Mouse (Mus musculus) intestine, postnatal 0 days (tissue): ENCODE data around the gene Olfr479. TPM values are rescaled to one million over a fixed set of nuclear protein-coding genes. Genes with fewer than 3 reads are reported as not detected.
"Not testable (repeated sequence)": the region's sequence is repeated elsewhere in the genome, so short reads cannot be mapped to it uniquely, and the experiment has no call there.

Experiments
- ATAC-seq: fragments of 200-750 bp; cut with Nextera tagmentation; 2 replicates; pipeline ENCODE4 v1.8.0; 2017; ENCODE audit warnings: mild to moderate bottlenecking, moderate TSS enrichment, moderate library complexity
- H3K27ac ChIP-seq: fragments of 300-500 bp; sonication (generic); 2 replicates; pipeline ENCODE4 v1.5.1; 2014; ENCODE audit warnings: mild to moderate bottlenecking, low read depth, low read length, moderate library complexity
- H3K27me3 ChIP-seq: fragments of 300-500 bp; sonication (generic); replicated peaks from 2 replicates; pipeline ENCODE4 v1.6.1; 2014; ENCODE audit warnings: low read length, mixed read lengths; ENCODE audit not compliant: control insufficient read depth, insufficient read depth
- H3K36me3 ChIP-seq: fragments of 300-500 bp; sonication (generic); 2 replicates; pipeline ENCODE4 v1.6.1; 2014; ENCODE audit warnings: mild to moderate bottlenecking, moderate library complexity; ENCODE audit not compliant: control insufficient read depth, insufficient read depth
- H3K4me1 ChIP-seq: fragments of 300-500 bp; sonication (generic); replicated peaks from 2 replicates; pipeline ENCODE4 v1.6.1; 2014; ENCODE audit warnings: antibody characterized with exemption, low read length, mixed read lengths; ENCODE audit not compliant: control insufficient read depth, insufficient read depth
- H3K4me2 ChIP-seq: fragments of 300-500 bp; sonication (generic); replicated peaks from 2 replicates; pipeline ENCODE4 v1.6.1; 2014; ENCODE audit warnings: low read depth, mild to moderate bottlenecking, moderate library complexity
- H3K4me3 ChIP-seq: fragments of 300-500 bp; sonication (generic); 2 replicates; pipeline ENCODE4 v1.5.1; 2014; ENCODE audit warnings: low read depth, low read length
- H3K9ac ChIP-seq: fragments of 300-500 bp; sonication (generic); 2 replicates; pipeline ENCODE4 v1.6.1; 2014; ENCODE audit warnings: mild to moderate bottlenecking, low read depth, low read length
- H3K9me3 ChIP-seq: fragments of 300-500 bp; sonication (generic); 2 replicates; pipeline ENCODE4 v1.6.1; 2016; ENCODE audit warnings: mixed run types; ENCODE audit not compliant: control insufficient read depth
- CTCF ChIP-seq: sonication (generic); IDR thresholded peaks from 2 replicates; pipeline ENCODE4 v1.5.1; 2016; ENCODE audit warnings: low read depth, mild to moderate bottlenecking, control low read depth, antibody characterized with exemption, moderate library complexity
- WGBS: fragments of 180-500 bp; shearing (Covaris S2); extraction: QIAGEN DNeasy Blood & Tissue Kit; methylation state at CpG from one replicate; pipeline ENCODE4 v1.1.7; 2014; 5-methylcytosine and 5-hydroxymethylcytosine counted together
- polyA plus RNA-seq: library from polyadenylated mRNA; unstranded; fragments of >200 nt; fragmentation: Nextera tagmentation; extraction: Ambion mirVana; gene quantifications from 2 replicates; pipeline ENCODE4 v1.2.1, GENCODE M21; 2015

Olfr479 gene
- polyA plus RNA-seq, result not detected in 2 replicates

- Histone ChIP-seq H3K4me2 (no peak within 1 kb of the TSS), H3K27me3 (no peaks in the 10 kb centered on the region), H3K4me3 (no peak within 1 kb of the TSS), H3K27ac (no peak within 1 kb of the TSS), H3K36me3 (no peaks in the 10 kb centered on the region), H3K9ac (no peak within 1 kb of the TSS), H3K9me3 (no peaks in the 10 kb centered on the region), H3K4me1 (no peaks in the 10 kb centered on the region)
- 82% methylated on average over 2 of the region's 2 CpGs for WGBS
- TF ChIP-seq CTCF, result no peak
- ATAC-seq, result no peak
Measured at GRCm38 (mm10) chr7:108050393-108050792, at the start of gene Olfr479. Olfr479 (plus strand) TSS chr7:108050693.

GRCm38 (mm10) chr7:108014256-108014655 is 36.2 kb upstream of the Olfr479 start:
- ATAC-seq, result not testable (repeated sequence)

GRCm38 (mm10) chr7:108033889-108034288 is 16.6 kb upstream of the Olfr479 start, which contains the start of gene Olfr478:
Olfr478 (minus strand) TSS chr7:108033989.
- no peaks in the 10 kb centered on the region for H3K27me3 ChIP-seq
- no peak within 1 kb of the TSS for H3K9ac ChIP-seq
- H3K4me1 ChIP-seq, result no peaks in the 10 kb centered on the region
- H3K4me2 ChIP-seq, result no peak within 1 kb of the TSS
- WGBS, result 79% methylated on average over 3 of the region's 3 CpGs
- H3K4me3 ChIP-seq, result no peak within 1 kb of the TSS
- ATAC-seq, result no peak
- no peaks in the 10 kb centered on the region for H3K36me3 ChIP-seq
- no peak within 1 kb of the TSS for H3K27ac ChIP-seq
- no peak for TF ChIP-seq CTCF
- H3K9me3 ChIP-seq, result no peaks in the 10 kb centered on the region

More at GRCm38 (mm10) chr7:108014256-108014655, 36.2 kb upstream of the Olfr479 start:
- H3K9me3 ChIP-seq, H3K27ac ChIP-seq, H3K9ac ChIP-seq, H3K4me3 ChIP-seq, H3K36me3 ChIP-seq, H3K4me1 ChIP-seq, H3K27me3 ChIP-seq, H3K4me2 ChIP-seq: not testable (repeated sequence)

- H3K9ac ChIP-seq, result no peak within 1 kb of the TSS
- no peak for TF ChIP-seq CTCF
- 76% methylated on average over 1 of the region's 1 CpGs for WGBS
Measured at GRCm38 (mm10) chr7:108067246-108067645, 16.8 kb downstream of the Olfr479 start, which contains the start of gene Olfr480. Olfr480 (minus strand) TSS chr7:108067346.

GRCm38 (mm10) chr7:108079555-108079954 is 29.1 kb downstream of the Olfr479 start, which contains the start of gene Olfr481:
Olfr481 (plus strand) TSS chr7:108079855.
- Histone ChIP-seq H3K27me3 (no peaks in the 10 kb centered on the region), H3K36me3 (no peaks in the 10 kb centered on the region), H3K4me3 (no peak within 1 kb of the TSS), H3K9me3 (no peaks in the 10 kb centered on the region), H3K9ac (no peak within 1 kb of the TSS), H3K4me2 (no peak within 1 kb of the TSS), H3K4me1 (no peaks in the 10 kb centered on the region), H3K27ac (no peak within 1 kb of the TSS)
- ATAC-seq, result no peak
- no peak for TF ChIP-seq CTCF

More at GRCm38 (mm10) chr7:108067246-108067645, 16.8 kb downstream of the Olfr479 start, which contains the start of gene Olfr480:
- Histone ChIP-seq H3K27ac (no peak within 1 kb of the TSS), H3K9me3 (no peaks in the 10 kb centered on the region), H3K4me2 (no peak within 1 kb of the TSS), H3K27me3 (no peaks in the 10 kb centered on the region), H3K4me1 (no peaks in the 10 kb centered on the region), H3K36me3 (no peaks in the 10 kb centered on the region), H3K4me3 (no peak within 1 kb of the TSS)
- ATAC-seq, result no peak

GRCm38 (mm10) chr7:108097486-108097885 is 47.0 kb downstream of the Olfr479 start, which contains the start of gene Olfr482:
Olfr482 (minus strand) TSS chr7:108097586.
- Histone ChIP-seq H3K4me1 (no peaks in the 10 kb centered on the region), H3K9me3 (no peaks in the 10 kb centered on the region), H3K27ac (no peak within 1 kb of the TSS), H3K9ac (no peak within 1 kb of the TSS), H3K27me3 (no peaks in the 10 kb centered on the region), H3K4me3 (no peak within 1 kb of the TSS), H3K4me2 (no peak within 1 kb of the TSS), H3K36me3 (no peaks in the 10 kb centered on the region)
- TF ChIP-seq CTCF, result no peak
- no peak for ATAC-seq
- WGBS, result 42% methylated on average over 1 of the region's 1 CpGs

GRCm38 (mm10) chr7:108100549-108100948 is 50.1 kb downstream of the Olfr479 start, which contains the start of gene Olfr483:
Olfr483 (plus strand) TSS chr7:108100849.
- Histone ChIP-seq H3K27me3 (no peaks in the 10 kb centered on the region), H3K36me3 (no peaks in the 10 kb centered on the region), H3K4me1 (no peaks in the 10 kb centered on the region), H3K9me3 (no peaks in the 10 kb centered on the region), H3K9ac (no peak within 1 kb of the TSS), H3K4me3 (no peak within 1 kb of the TSS), H3K27ac (no peak within 1 kb of the TSS), H3K4me2 (no peak within 1 kb of the TSS)
- WGBS, result 82% methylated on average over 1 of the region's 1 CpGs
- ATAC-seq, result no peak
- no peak for TF ChIP-seq CTCF

Other genes starting within 250 kb of the Olfr479 start
- gene Ovch2, start 249.5 kb upstream of the Olfr479 start, polyA plus RNA-seq, result not detected in 2 replicates
- not detected in 2 replicates for gene Olfr467, start 238.4 kb upstream of the Olfr479 start, polyA plus RNA-seq
- not detected in 2 replicates for gene Olfr469, start 225.2 kb upstream of the Olfr479 start, polyA plus RNA-seq
- gene Olfr470, start 203.2 kb upstream of the Olfr479 start, polyA plus RNA-seq, result not detected in 2 replicates
- gene Olfr472, start 152.8 kb upstream of the Olfr479 start, polyA plus RNA-seq, result not detected in 2 replicates
- gene Olfr473, start 120.2 kb upstream of the Olfr479 start, polyA plus RNA-seq, result not detected in 2 replicates
- not detected in 2 replicates for gene Olfr474, start 96.0 kb upstream of the Olfr479 start, polyA plus RNA-seq
- not detected in 2 replicates for gene Olfr476, start 85.9 kb upstream of the Olfr479 start, polyA plus RNA-seq
- gene Olfr477, start 64.0 kb upstream of the Olfr479 start, polyA plus RNA-seq, result not detected in 2 replicates
- not detected in 2 replicates for gene Olfr478, start 16.7 kb upstream of the Olfr479 start, polyA plus RNA-seq
- gene Olfr480, start 16.7 kb downstream of the Olfr479 start, polyA plus RNA-seq, result not detected in 2 replicates
- gene Olfr481, start 29.2 kb downstream of the Olfr479 start, polyA plus RNA-seq, result not detected in 2 replicates
- 0.08 and 0.10 TPM in 2 replicates for gene Olfr482, start 46.9 kb downstream of the Olfr479 start, polyA plus RNA-seq
- gene Olfr483, start 50.2 kb downstream of the Olfr479 start, polyA plus RNA-seq, result not detected in 2 replicates
- gene Olfr484, start 76.8 kb downstream of the Olfr479 start, polyA plus RNA-seq, result not detected in 2 replicates
- not detected in 2 replicates for gene Olfr485, start 109.2 kb downstream of the Olfr479 start, polyA plus RNA-seq
- not detected in 2 replicates for gene Olfr486, start 122.0 kb downstream of the Olfr479 start, polyA plus RNA-seq
- gene Olfr487, start 163.9 kb downstream of the Olfr479 start, polyA plus RNA-seq, result not detected in 2 replicates
- not detected in 2 replicates for gene Olfr488, start 207.7 kb downstream of the Olfr479 start, polyA plus RNA-seq
- not detected in 2 replicates for gene Olfr490, start 238.2 kb downstream of the Olfr479 start, polyA plus RNA-seq